Mouse (Mus musculus) hindbrain, embryonic 12.5 days (tissue): Measurements from ENCODE around the gene Slc17a4. TPM values are rescaled to one million over a fixed set of nuclear protein-coding genes. Genes with fewer than 3 reads are reported as not detected.

Experiments
- ATAC-seq: fragments of 200-750 bp; cut with Nextera tagmentation; 2 replicates; pipeline ENCODE4 v1.8.0; 2017; ENCODE audit warnings: moderate TSS enrichment; ENCODE audit not compliant: low FRiP score
- H3K27ac ChIP-seq: fragments of 300-500 bp; sonication (generic); 2 replicates; pipeline ENCODE4 v1.5.1; 2016; ENCODE audit warnings: mild to moderate bottlenecking
- H3K27me3 ChIP-seq: fragments of 300-500 bp; sonication (generic); 2 replicates; pipeline ENCODE4 v1.6.1; 2016; ENCODE audit warnings: mild to moderate bottlenecking
- H3K36me3 ChIP-seq: fragments of 300-500 bp; sonication (generic); 2 replicates; pipeline ENCODE4 v1.6.1; 2016; ENCODE audit warnings: mild to moderate bottlenecking
- H3K4me1 ChIP-seq: fragments of 300-500 bp; sonication (generic); 2 replicates; pipeline ENCODE4 v1.6.1; 2016
- H3K4me2 ChIP-seq: fragments of 300-500 bp; sonication (generic); replicated peaks from 2 replicates; pipeline ENCODE4 v1.6.1; 2016; ENCODE audit warnings: mild to moderate bottlenecking
- H3K4me3 ChIP-seq: fragments of 300-500 bp; sonication (generic); 2 replicates; pipeline ENCODE4 v1.5.1; 2016; ENCODE audit warnings: mild to moderate bottlenecking
- H3K9ac ChIP-seq: fragments of 300-500 bp; sonication (generic); 2 replicates; pipeline ENCODE4 v1.6.1; 2016; ENCODE audit warnings: mild to moderate bottlenecking, moderate library complexity
- H3K9me3 ChIP-seq: fragments of 300-500 bp; sonication (generic); replicated peaks from 2 replicates; pipeline ENCODE4 v1.6.1; 2016; ENCODE audit warnings: mild to moderate bottlenecking
- WGBS: fragments of 180-500 bp; shearing (Covaris S2); methylation state at CpG from one replicate; pipeline ENCODE4 v1.1.7; 2016; 5-methylcytosine and 5-hydroxymethylcytosine counted together
- polyA plus RNA-seq: library from polyadenylated mRNA; unstranded; fragments of >200 nt; fragmentation: Nextera tagmentation; extraction: Ambion mirVana; gene quantifications from 2 replicates; pipeline ENCODE4 v1.2.1, GENCODE M21; 2016

The Slc17a4 gene
- 0.09 TPM in 1 of 2 replicates, not detected in the other for polyA plus RNA-seq

GRCm38 (mm10) chr13:23914376-23915167 is at the start of gene Slc17a4:
Gene Slc17a4 (minus strand): TSS chr13:23915009.
- Histone ChIP-seq H3K36me3 (no peaks in the 10 kb centered on the region), H3K27me3 (no peaks in the 10 kb centered on the region), H3K27ac (no peak within 1 kb of the TSS), H3K9me3 (no peaks in the 10 kb centered on the region), H3K4me1 (no peaks in the 10 kb centered on the region), H3K9ac (no peak within 1 kb of the TSS), H3K4me2 (no peak within 1 kb of the TSS), H3K4me3 (no peak within 1 kb of the TSS)
- no peak for ATAC-seq
- 72% methylated on average over 9 of the region's 9 CpGs for WGBS

GRCm38 (mm10) chr13:23959776-23960175 is 45.0 kb upstream of the Slc17a4 start:
- Histone ChIP-seq H3K9me3 (no peaks in the 10 kb centered on the region), H3K9ac (no peak overlapping the region), H3K4me3 (no peak overlapping the region), H3K27me3 (no peaks in the 10 kb centered on the region), H3K4me2 (no peak overlapping the region), H3K4me1 (peaks cover 5% of the 10 kb centered on the region; the same call in 1 of the 2 replicates), H3K27ac (no peak overlapping the region), H3K36me3 (no peaks in the 10 kb centered on the region)
- WGBS: 42% methylated on average over 2 of the region's 2 CpGs
- ATAC-seq: no peak

GRCm38 (mm10) chr13:23950928-23951327 is 36.1 kb upstream of the Slc17a4 start:
- Histone ChIP-seq H3K36me3 (no peaks in the 10 kb centered on the region), H3K9me3 (no peaks in the 10 kb centered on the region), H3K27me3 (no peaks in the 10 kb centered on the region), H3K4me1 (0 out of 2 replicates have a peak, but pooled peaks cover 7% of the 10 kb centered on the region), H3K9ac (no peak overlapping the region), H3K27ac (no peak overlapping the region), H3K4me3 (no peak overlapping the region), H3K4me2 (no peak overlapping the region)
- 80% methylated on average over 3 of the region's 3 CpGs for WGBS
- ATAC-seq: no peak

- 0 out of 2 replicates have a peak, but pooled peaks cover 7% of the 10 kb centered on the region for H3K4me1 ChIP-seq
- no peak overlapping the region for H3K4me2 ChIP-seq
- no peaks in the 10 kb centered on the region for H3K36me3 ChIP-seq
- 44% methylated on average over 14 of the region's 14 CpGs for WGBS
- ATAC-seq: peak; percentile 88
- H3K27ac ChIP-seq: peak overlapping the region; percentile 75
- no peaks in the 10 kb centered on the region for H3K9me3 ChIP-seq
- no peak overlapping the region for H3K9ac ChIP-seq
- no peak overlapping the region for H3K4me3 ChIP-seq
- H3K27me3 ChIP-seq: no peaks in the 10 kb centered on the region
Observed at GRCm38 (mm10) chr13:23949484-23950246, 34.9 kb upstream of the Slc17a4 start.

DNA sequence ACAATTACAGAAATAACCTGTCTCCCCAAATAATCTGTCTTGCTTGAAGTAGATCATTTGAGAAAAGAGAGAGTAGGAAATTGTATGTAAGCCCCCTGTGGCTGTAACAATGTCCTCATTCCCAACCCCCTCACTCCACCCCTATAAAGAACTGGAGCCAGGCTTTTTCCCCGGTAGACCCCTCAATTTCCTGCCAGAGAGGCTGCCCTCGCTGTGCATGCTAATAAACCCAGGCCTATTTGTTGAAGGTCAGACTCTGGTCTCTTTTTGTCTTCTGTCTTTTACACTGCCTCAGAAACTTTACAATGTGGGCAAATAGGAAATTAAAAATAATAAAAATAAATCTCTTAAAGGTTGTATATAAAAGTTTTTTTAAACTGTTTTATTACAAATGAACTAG is 31.4 kb upstream of the Slc17a4 start:
- H3K9me3 ChIP-seq: no peaks in the 10 kb centered on the region
- 28% methylated on average over 2 of the region's 2 CpGs for WGBS
- H3K4me3 ChIP-seq: no peak overlapping the region
- no peaks in the 10 kb centered on the region for H3K36me3 ChIP-seq
- 0 out of 2 replicates have a peak, but pooled peaks cover 7% of the 10 kb centered on the region for H3K4me1 ChIP-seq
- H3K27me3 ChIP-seq: no peaks in the 10 kb centered on the region
- no peak overlapping the region for H3K9ac ChIP-seq
- no peak for ATAC-seq
- no peak overlapping the region for H3K4me2 ChIP-seq
- H3K27ac ChIP-seq: no peak overlapping the region

DNA sequence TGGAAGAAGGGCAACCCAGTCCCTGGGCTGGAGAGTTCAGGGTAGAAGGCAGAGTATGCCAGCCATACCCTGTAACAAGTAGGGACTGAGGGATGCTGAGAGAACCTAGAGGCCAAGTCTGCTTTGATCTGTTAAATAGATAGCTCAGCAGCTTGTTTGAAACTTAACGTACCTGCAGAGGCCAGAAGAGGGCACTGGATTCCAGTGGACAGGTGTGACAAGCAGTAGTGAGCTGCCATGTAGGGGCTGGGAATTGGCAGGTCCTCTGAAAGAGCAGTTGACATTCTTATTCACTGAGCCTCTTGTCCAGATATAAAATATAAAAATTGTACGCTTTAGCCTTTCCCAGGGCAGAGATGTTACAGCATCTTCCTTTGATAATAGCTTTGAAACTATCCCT is 28.1 kb upstream of the Slc17a4 start:
- Histone ChIP-seq H3K9ac (no peak overlapping the region), H3K4me1 (0 out of 2 replicates have a peak, but pooled peaks cover 4% of the 10 kb centered on the region), H3K27ac (no peak overlapping the region), H3K27me3 (no peaks in the 10 kb centered on the region), H3K9me3 (no peaks in the 10 kb centered on the region), H3K36me3 (no peaks in the 10 kb centered on the region), H3K4me2 (no peak overlapping the region), H3K4me3 (no peak overlapping the region)
- ATAC-seq: no peak
- WGBS: 53% methylated on average over 2 of the region's 2 CpGs

GRCm38 (mm10) chr13:23940291-23940690 is 25.5 kb upstream of the Slc17a4 start:
- no peaks in the 10 kb centered on the region for H3K36me3 ChIP-seq
- H3K4me1 ChIP-seq: no peaks in the 10 kb centered on the region
- H3K27ac ChIP-seq: no peak overlapping the region
- H3K9ac ChIP-seq: no peak overlapping the region
- no peak overlapping the region for H3K4me2 ChIP-seq
- H3K4me3 ChIP-seq: no peak overlapping the region
- H3K9me3 ChIP-seq: no peaks in the 10 kb centered on the region
- no peaks in the 10 kb centered on the region for H3K27me3 ChIP-seq
- ATAC-seq: no peak
- 67% methylated on average over 6 of the region's 6 CpGs for WGBS

GRCm38 (mm10) chr13:23938699-23939098 is 23.9 kb upstream of the Slc17a4 start:
- WGBS: 81% methylated on average over 1 of the region's 1 CpGs
- Histone ChIP-seq H3K9ac (no peak overlapping the region), H3K4me1 (no peaks in the 10 kb centered on the region), H3K27me3 (no peaks in the 10 kb centered on the region), H3K4me3 (no peak overlapping the region), H3K27ac (no peak overlapping the region), H3K9me3 (no peaks in the 10 kb centered on the region), H3K36me3 (no peaks in the 10 kb centered on the region), H3K4me2 (no peak overlapping the region)
- ATAC-seq: no peak

DNA sequence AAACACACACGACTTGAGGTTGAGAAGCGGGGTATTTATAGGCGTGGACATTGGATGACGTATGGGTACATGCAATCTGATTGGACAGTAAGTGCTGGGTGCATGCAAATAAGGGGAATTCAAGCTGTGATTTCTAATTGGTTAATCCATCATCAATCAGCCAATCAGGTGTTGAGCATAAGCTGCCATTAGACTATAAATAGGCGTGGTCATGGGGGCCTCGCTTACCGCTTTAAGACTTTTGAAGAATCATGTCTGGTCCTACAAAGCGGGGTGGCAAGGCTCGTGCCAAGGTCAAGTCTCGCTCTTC is 19.4 kb upstream of the Slc17a4 start, which contains the start of gene Hist1h2aa:
TSS of gene Hist1h2aa (plus strand) at position 252 of the 310 bp plus-strand sequence.
- Histone ChIP-seq H3K4me1 (no peaks in the 10 kb centered on the region), H3K36me3 (no peaks in the 10 kb centered on the region), H3K9ac (no peak within 1 kb of the TSS), H3K9me3 (no peaks in the 10 kb centered on the region), H3K27ac (no peak within 1 kb of the TSS), H3K27me3 (no peaks in the 10 kb centered on the region), H3K4me2 (no peak within 1 kb of the TSS), H3K4me3 (no peak within 1 kb of the TSS)
- 94% methylated on average over 10 of the region's 10 CpGs for WGBS
- ATAC-seq: no peak

DNA sequence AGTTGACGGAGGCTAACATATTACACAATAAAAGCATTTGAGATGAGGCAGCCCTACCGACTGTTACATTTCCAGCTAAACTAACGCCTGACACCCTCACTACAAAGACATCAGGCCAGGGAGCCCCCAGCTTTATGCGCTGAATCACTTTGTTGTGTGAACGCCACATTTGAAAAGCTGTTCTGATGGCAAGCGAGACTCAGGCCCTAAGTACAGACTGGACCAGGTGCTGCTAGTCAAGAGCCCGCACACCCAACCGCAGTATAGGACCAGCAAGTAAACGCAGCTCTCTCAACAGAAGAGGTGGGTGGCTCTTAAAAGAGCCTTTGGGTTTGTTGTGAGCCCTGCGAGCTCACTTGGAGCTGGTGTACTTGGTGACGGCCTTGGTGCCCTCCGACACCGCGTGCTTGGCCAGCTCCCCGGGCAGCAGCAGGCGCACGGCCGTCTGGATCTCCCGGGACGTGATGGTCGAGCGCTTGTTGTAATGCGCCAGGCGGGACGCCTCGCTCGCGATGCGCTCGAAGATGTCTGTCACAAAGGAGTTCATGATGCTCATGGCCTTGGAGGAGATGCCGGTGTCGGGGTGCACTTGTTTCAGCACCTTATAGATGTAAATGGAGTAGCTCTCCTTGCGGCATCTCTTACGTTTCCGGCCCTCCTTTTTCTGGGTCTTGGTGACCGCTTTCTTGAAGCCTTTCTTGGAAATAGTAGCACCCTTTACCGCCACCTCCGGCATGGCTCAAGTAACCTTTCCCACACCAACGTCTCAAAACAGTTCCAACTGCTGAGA is 18.8 kb upstream of the Slc17a4 start, which contains the start of gene Hist1h2ba:
TSS of gene Hist1h2ba (minus strand) at position 736 of the 790 bp plus-strand sequence.
- Histone ChIP-seq H3K9me3 (no peaks in the 10 kb centered on the region), H3K27me3 (no peaks in the 10 kb centered on the region), H3K9ac (no peak within 1 kb of the TSS), H3K36me3 (no peaks in the 10 kb centered on the region), H3K4me3 (no peak within 1 kb of the TSS), H3K4me1 (no peaks in the 10 kb centered on the region), H3K27ac (no peak within 1 kb of the TSS), H3K4me2 (no peak within 1 kb of the TSS)
- no peak for ATAC-seq
- 94% methylated on average over 39 of the region's 39 CpGs for WGBS

- no peak for ATAC-seq
- no peak overlapping the region for H3K9ac ChIP-seq
- no peak overlapping the region for H3K4me3 ChIP-seq
- H3K27me3 ChIP-seq: no peaks in the 10 kb centered on the region
- H3K27ac ChIP-seq: no peak overlapping the region
- 75% methylated on average over 11 of the region's 11 CpGs for WGBS
- no peak overlapping the region for H3K4me2 ChIP-seq
- H3K4me1 ChIP-seq: no peaks in the 10 kb centered on the region
- no peaks in the 10 kb centered on the region for H3K9me3 ChIP-seq
- no peaks in the 10 kb centered on the region for H3K36me3 ChIP-seq
Observed at GRCm38 (mm10) chr13:23930904-23931303, 16.1 kb upstream of the Slc17a4 start.

DNA sequence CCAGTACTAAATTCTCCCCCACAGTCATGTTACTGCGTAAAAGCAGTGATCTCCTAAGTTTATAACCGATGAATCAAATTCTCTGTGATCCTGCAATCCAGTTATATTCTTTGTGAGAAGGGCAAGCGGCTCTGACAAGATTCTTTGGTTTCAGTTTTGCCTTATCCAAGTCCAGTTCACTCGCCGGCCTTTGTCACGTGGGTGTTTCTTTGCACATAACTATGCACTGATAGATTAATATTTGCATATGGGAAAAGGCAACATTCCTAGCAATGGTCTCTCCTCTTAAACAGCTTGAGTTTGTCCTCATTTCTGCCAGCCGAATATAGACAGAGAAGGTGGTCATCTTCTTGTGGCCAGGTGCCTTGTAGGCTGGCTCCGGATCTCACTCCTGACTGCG is 15.7 kb upstream of the Slc17a4 start:
- no peak for ATAC-seq
- Histone ChIP-seq H3K4me1 (no peaks in the 10 kb centered on the region), H3K27ac (no peak overlapping the region), H3K4me3 (no peak overlapping the region), H3K27me3 (no peaks in the 10 kb centered on the region), H3K4me2 (no peak overlapping the region), H3K9me3 (no peaks in the 10 kb centered on the region), H3K9ac (no peak overlapping the region), H3K36me3 (no peaks in the 10 kb centered on the region)
- WGBS: 91% methylated on average over 9 of the region's 9 CpGs
